Mouse (Mus musculus) erythroblast, embryonic 14.5 days (primary cell): Measurements from ENCODE around the gene Cyp2c65.

Source experiments
- GATA1 ChIP-seq: IDR thresholded peaks from 2 replicates; pipeline ENCODE4 v1.6.1; 2012; ENCODE audit warnings: low read length, inconsistent platforms, mixed read lengths
- TAL1 ChIP-seq: IDR thresholded peaks from 3 replicates; pipeline ENCODE4 v1.6.1; 2012; ENCODE audit warnings: low read length, inconsistent platforms, mixed read lengths

GRCm38 (mm10) chr19:39057928-39058327, 2.9 kb upstream of the Cyp2c65 start:
- TF ChIP-seq GATA1 (no peak), TAL1 (no peak)
